18 mouse cellular contexts compared by ENCODE assay signal in genomic region chr4:119780881-119781280, GRCm38 (mm10). TPM values are rescaled to one million over a fixed set of nuclear protein-coding genes. Genes with fewer than 3 reads are reported as not detected.
DNase-seq lines count a peak whose midpoint lies in the region; ATAC-seq lines count a peak whose summit lies in the region.
"Had no signal": no experiment of that assay in that cellular context is flagged by ENCODE, and none has a peak within 500 bp of the region (broad histone marks: within the 10 kb centered on the region; RNA-seq: fewer than 3 reads in every experiment).

No protein-coding gene starts in this region.

- H3K27ac ChIP-seq in forebrain, embryonic 14.5 days (ENCODE audit: low read depth, low read length), result no peak overlapping the region
- H3K27ac ChIP-seq: embryonic facial prominence, embryonic 12.5 days; hindbrain, embryonic 15.5 days had no signal

- H3K9me3 ChIP-seq in forebrain, embryonic 14.5 days (replicated peaks; ENCODE audit: control insufficient read depth, low read length), result no peaks in the 10 kb centered on the region
- H3K9me3 ChIP-seq: embryonic facial prominence, embryonic 12.5 days; G1E; heart, embryonic 12.5 days; hindbrain, embryonic 15.5 days had no signal

- no peak overlapping the region for H3K4me2 ChIP-seq in forebrain, embryonic 14.5 days (ENCODE audit: low read length)
- H3K4me2 ChIP-seq: embryonic facial prominence, embryonic 12.5 days; heart, embryonic 12.5 days; hindbrain, embryonic 15.5 days had no signal

- H3K4me3 ChIP-seq in forebrain, embryonic 14.5 days (ENCODE audit: low read depth, low read length), result no peak overlapping the region
- H3K4me3 ChIP-seq: embryonic facial prominence, embryonic 12.5 days; heart, embryonic 12.5 days; hindbrain, embryonic 15.5 days had no signal

- DNase-seq in cerebellum, postnatal 10 days, result peak; percentile 37 to 47
- DNase-seq in cerebellum, postnatal 36 days, result no peak
- DNase-seq in ovary, postnatal 36 days (ENCODE audit: low spot score), result peak; percentile 57
- no peak for DNase-seq in ovary, postnatal 14 days (ENCODE audit: low spot score)
- DNase-seq in adrenal gland, postnatal 25 days, result peak; percentile 63
- peak; percentile 67 for DNase-seq in testis, postnatal 14 days (ENCODE audit: low spot score)
- DNase-seq in frontal cortex, postnatal 10 days (ENCODE audit: low spot score in 2 of 2), result no peak
- DNase-seq in forebrain, embryonic 14.5 days (ENCODE audit: low spot score), result no peak
- DNase-seq: B cell, adult 2 months; cerebellum, adult 8-10 months; gastrocnemius, postnatal 14 days had no signal

- H3K27me3 ChIP-seq in forebrain, embryonic 14.5 days (replicated peaks; ENCODE audit: control insufficient read depth, insufficient read depth, low read length), result peaks cover 6% of the 10 kb centered on the region; the same call in 1 of the 2 replicates
- H3K27me3 ChIP-seq: embryonic facial prominence, embryonic 12.5 days; heart, embryonic 12.5 days; hindbrain, embryonic 15.5 days had no signal

- no peaks in the 10 kb centered on the region for H3K4me1 ChIP-seq in forebrain, embryonic 14.5 days (ENCODE audit: control insufficient read depth, insufficient read depth, low read length)
- H3K4me1 ChIP-seq: embryonic facial prominence, embryonic 12.5 days; heart, embryonic 12.5 days had no signal

- no peaks in the 10 kb centered on the region for H3K36me3 ChIP-seq in forebrain, embryonic 14.5 days (ENCODE audit: control insufficient read depth, insufficient read depth, low read length)
- H3K36me3 ChIP-seq: embryonic facial prominence, embryonic 12.5 days; G1E; heart, embryonic 12.5 days; hindbrain, embryonic 15.5 days had no signal

- H3K9ac ChIP-seq in forebrain, embryonic 14.5 days (ENCODE audit: low read length), result no peak overlapping the region
- H3K9ac ChIP-seq: embryonic facial prominence, embryonic 12.5 days; heart, embryonic 12.5 days; hindbrain, embryonic 15.5 days had no signal

- no peak for ATAC-seq in forebrain, embryonic 14.5 days
- ATAC-seq: CD4-positive, CD25-positive, alpha-beta regulatory T cell, adult 4 months; forebrain, embryonic 16.5 days; intestine, embryonic 16.5 days had no signal

- 90% methylated on average over 6 of the region's 6 CpGs for WGBS in forebrain, embryonic 14.5 days

RNA-seq across cellular contexts. Expression of gene Hivep3, which starts 47.3 kb away (rescaled TPM):
- total RNA-seq in adrenal gland, postnatal 25 days (2021), result 7.5 and 8.5 TPM in 2 replicates
- polyA plus RNA-seq in forebrain, embryonic 14.5 days (2014; fragmentation: Nextera tagmentation; extraction: Ambion mirVana), result 13.8 and 18.8 TPM in 2 replicates
- polyA plus RNA-seq: G1E had no signal

Comparison
In these comparisons a context has a peak if more than half of its experiments do, and no peak if none do; other contexts are left out.
1. DNase-seq: peak in cerebellum, postnatal 10 days (2 of 2), ovary, postnatal 36 days (single experiment), adrenal gland, postnatal 25 days (single experiment) and testis, postnatal 14 days (single experiment); none in cerebellum, postnatal 36 days (0 of 2), ovary, postnatal 14 days (single experiment), frontal cortex, postnatal 10 days (0 of 2) and forebrain, embryonic 14.5 days (single experiment).